Mouse (Mus musculus) heart, postnatal 36 days (tissue): ENCODE measurements around the gene Rabgap1l. TPM values are rescaled to one million over a fixed set of nuclear protein-coding genes. Genes with fewer than 3 reads are reported as not detected.

Experiments used
- DNase-seq, 2 experiments: peaks; one replicate each; pipeline ENCODE4 v3.0.0; 2021 to 2022
- intact Hi-C: fragments of 180-260 bp; cut with DNase I; formaldehyde crosslinking; loops from one replicate; pipeline ENCODE4 v1.15.1; 2025
- total RNA-seq, 2 experiments: library from RNA; stranded (reverse); gene quantifications; 2 replicates each; pipeline ENCODE4 v1.2.3; 2021

Gene Rabgap1l
- total RNA-seq, 2 experiments from 2014 or later: 80.3 to 83.6 TPM

GRCm38 (mm10) chr1:160334791-160335190 is 458.2 kb downstream of the Rabgap1l start:
- DNase-seq: no peak
- intact Hi-C loops: no loop called here

- no peak for DNase-seq
- intact Hi-C loops: no loop called here
Measured at GRCm38 (mm10) chr1:160330828-160331227, 462.2 kb downstream of the Rabgap1l start.

GRCm38 (mm10) chr1:160330222-160330621 is 462.8 kb downstream of the Rabgap1l start:
- intact Hi-C loops: no loop called here

GRCm38 (mm10) chr1:160329788-160330187 is 463.2 kb downstream of the Rabgap1l start:
- intact Hi-C loops: no loop called here
- DNase-seq: no peak

More at GRCm38 (mm10) chr1:160330222-160330621, 462.8 kb downstream of the Rabgap1l start:
- no peak for DNase-seq

GRCm38 (mm10) chr1:160327531-160327930 is 465.5 kb downstream of the Rabgap1l start:
- intact Hi-C loops: no loop called here
- DNase-seq: no peak

- intact Hi-C loops: no loop called here
Measured at GRCm38 (mm10) chr1:160325542-160325941, 467.5 kb downstream of the Rabgap1l start.

GRCm38 (mm10) chr1:160320690-160321089 is 472.3 kb downstream of the Rabgap1l start:
- DNase-seq: no peak
- intact Hi-C loops: no loop called here

More at GRCm38 (mm10) chr1:160325542-160325941, 467.5 kb downstream of the Rabgap1l start:
- no peak for DNase-seq

- DNase-seq: no peak
- intact Hi-C loops: no loop called here
Measured at GRCm38 (mm10) chr1:160318057-160318725, 474.8 kb downstream of the Rabgap1l start.

- intact Hi-C loops: no loop called here
- DNase-seq: no peak
Measured at GRCm38 (mm10) chr1:160316239-160316638, 476.8 kb downstream of the Rabgap1l start.

GRCm38 (mm10) chr1:160312658-160313057 is 480.4 kb downstream of the Rabgap1l start:
- intact Hi-C loops: no loop called here
- no peak for DNase-seq

GRCm38 (mm10) chr1:160311861-160312260 is 481.1 kb downstream of the Rabgap1l start:
- DNase-seq: no peak
- intact Hi-C loops: no loop called here

GRCm38 (mm10) chr1:160309951-160310350 is 483.1 kb downstream of the Rabgap1l start:
- DNase-seq: no peak
- intact Hi-C loops: no loop called here

GRCm38 (mm10) chr1:160308996-160309395 is 484.0 kb downstream of the Rabgap1l start:
- DNase-seq: peak in 1 of 2 experiments; percentile 7
- intact Hi-C loops: no loop called here

- DNase-seq: no peak
- intact Hi-C loops: no loop called here
Measured at GRCm38 (mm10) chr1:160308498-160308897, 484.5 kb downstream of the Rabgap1l start.

GRCm38 (mm10) chr1:160306866-160307616 is 486.0 kb downstream of the Rabgap1l start:
- intact Hi-C loops: no loop called here

GRCm38 (mm10) chr1:160306336-160306735 is 486.7 kb downstream of the Rabgap1l start:
- DNase-seq: no peak
- intact Hi-C loops: no loop called here

More at GRCm38 (mm10) chr1:160306866-160307616, 486.0 kb downstream of the Rabgap1l start:
- no peak for DNase-seq

- intact Hi-C loops: no loop called here
- no peak for DNase-seq
Measured at GRCm38 (mm10) chr1:160305826-160306225, 487.2 kb downstream of the Rabgap1l start.

GRCm38 (mm10) chr1:160304969-160305498 is 488.0 kb downstream of the Rabgap1l start:
- no peak for DNase-seq
- intact Hi-C loops: no loop called here

- no peak for DNase-seq
- intact Hi-C loops: no loop called here
Measured at GRCm38 (mm10) chr1:160302268-160302667, 490.7 kb downstream of the Rabgap1l start.

GRCm38 (mm10) chr1:160301156-160301555 is 491.9 kb downstream of the Rabgap1l start:
- no peak for DNase-seq
- intact Hi-C loops: no loop called here

- intact Hi-C loops: no loop called here
- no peak for DNase-seq
Measured at GRCm38 (mm10) chr1:160300704-160301103, 492.3 kb downstream of the Rabgap1l start.

GRCm38 (mm10) chr1:160299979-160300378 is 493.0 kb downstream of the Rabgap1l start:
- intact Hi-C loops: no loop called here
- DNase-seq: no peak
